Mouse (Mus musculus) thymus, postnatal 0 days (tissue): ENCODE data around the gene Card10. TPM values are rescaled to one million over a fixed set of nuclear protein-coding genes. Genes with fewer than 3 reads are reported as not detected.
A peak's percentile ranks its signal among the peaks of the same experiment; 100 is the strongest.

Experiments
- DNase-seq: peaks from one replicate; pipeline ENCODE4 v3.0.0-alpha.2; 2015; ENCODE audit warnings: low spot score
- polyA plus RNA-seq: library from polyadenylated mRNA; unstranded; fragments of >200 nt; fragmentation: Nextera tagmentation; extraction: Ambion mirVana; gene quantifications from 2 replicates; pipeline ENCODE4 v1.2.1, GENCODE M21; 2015

The Card10 gene
- polyA plus RNA-seq, 1 experiment from 2014 or later: 2.8 TPM

GRCm38 (mm10) chr15:78778077-78778870 lies 24.6 kb downstream of the Card10 start:
- peak; percentile 76 for DNase-seq

- DNase-seq: peak; percentile 93
Measured at GRCm38 (mm10) chr15:78773290-78773729, 29.5 kb downstream of the Card10 start, which contains the start of gene Mfng. Gene Mfng (minus strand): TSS chr15:78773475.

GRCm38 (mm10) chr15:78772856-78773255 lies 30.0 kb downstream of the Card10 start:
- DNase-seq: no peak

- DNase-seq: peak; percentile 68
Measured at GRCm38 (mm10) chr15:78772368-78772763, 30.5 kb downstream of the Card10 start.

GRCm38 (mm10) chr15:78771531-78772367 lies 31.1 kb downstream of the Card10 start:
- DNase-seq: peak; percentile 75

- peak; percentile 34 for DNase-seq
Measured at GRCm38 (mm10) chr15:78770983-78771355, 31.9 kb downstream of the Card10 start.

- no peak for DNase-seq
Measured at GRCm38 (mm10) chr15:78770234-78770982, 32.4 kb downstream of the Card10 start.

GRCm38 (mm10) chr15:78769064-78769463 lies 33.8 kb downstream of the Card10 start:
- DNase-seq: no peak

GRCm38 (mm10) chr15:78763704-78764103 lies 39.1 kb downstream of the Card10 start:
- DNase-seq: no peak

- DNase-seq: no peak
Measured at GRCm38 (mm10) chr15:78763210-78763609, 39.6 kb downstream of the Card10 start.

GRCm38 (mm10) chr15:78761112-78761511 lies 41.7 kb downstream of the Card10 start:
- no peak for DNase-seq

GRCm38 (mm10) chr15:78758132-78758531 lies 44.7 kb downstream of the Card10 start:
- DNase-seq: no peak

- no peak for DNase-seq
Measured at GRCm38 (mm10) chr15:78755966-78756725, 46.7 kb downstream of the Card10 start.

GRCm38 (mm10) chr15:78755226-78755625 lies 47.6 kb downstream of the Card10 start:
- no peak for DNase-seq

- DNase-seq: no peak
Measured at GRCm38 (mm10) chr15:78754144-78754543, 48.7 kb downstream of the Card10 start.

GRCm38 (mm10) chr15:78752991-78753390 lies 49.9 kb downstream of the Card10 start:
- DNase-seq: no peak

- no peak for DNase-seq
Measured at GRCm38 (mm10) chr15:78750608-78751350, 52.1 kb downstream of the Card10 start.

GRCm38 (mm10) chr15:78749855-78750254 lies 53.0 kb downstream of the Card10 start:
- no peak for DNase-seq

- DNase-seq: peak; percentile 87
Measured at GRCm38 (mm10) chr15:78744206-78744605, 58.6 kb downstream of the Card10 start.

GRCm38 (mm10) chr15:78742831-78743230 lies 60.0 kb downstream of the Card10 start:
- no peak for DNase-seq
